Mouse (Mus musculus) neural tube, embryonic 15.5 days (tissue): ENCODE measurements around the gene Kif2a. TPM values are rescaled to one million over a fixed set of nuclear protein-coding genes. Genes with fewer than 3 reads are reported as not detected.
"Not testable (repeated sequence)": the region's sequence is repeated elsewhere in the genome, so short reads cannot be mapped to it uniquely, and the experiment has no call there.

Experiments
- ATAC-seq: fragments of 200-750 bp; cut with Nextera tagmentation; 2 replicates; pipeline ENCODE4 v1.8.0; 2017; ENCODE audit warnings: mild to moderate bottlenecking, moderate TSS enrichment, moderate library complexity; ENCODE audit not compliant: low FRiP score
- H3K27ac ChIP-seq: fragments of 300-500 bp; sonication (generic); replicated peaks from 2 replicates; pipeline ENCODE4 v1.5.1; 2015; ENCODE audit warnings: mild to moderate bottlenecking, inconsistent platforms
- H3K27me3 ChIP-seq: fragments of 300-500 bp; sonication (generic); replicated peaks from 2 replicates; pipeline ENCODE4 v1.6.1; 2015; ENCODE audit warnings: inconsistent platforms
- H3K36me3 ChIP-seq: fragments of 300-500 bp; sonication (generic); 2 replicates; pipeline ENCODE4 v1.6.1; 2015; ENCODE audit warnings: inconsistent platforms
- H3K4me1 ChIP-seq: fragments of 300-500 bp; sonication (generic); 2 replicates; pipeline ENCODE4 v1.6.1; 2015; ENCODE audit warnings: inconsistent platforms
- H3K4me2 ChIP-seq: fragments of 300-500 bp; sonication (generic); 2 replicates; pipeline ENCODE4 v1.6.1; 2015; ENCODE audit warnings: inconsistent platforms, mild to moderate bottlenecking, moderate library complexity
- H3K4me3 ChIP-seq: fragments of 300-500 bp; sonication (generic); replicated peaks from 2 replicates; pipeline ENCODE4 v1.5.1; 2015; ENCODE audit warnings: mild to moderate bottlenecking, inconsistent platforms
- H3K9ac ChIP-seq: fragments of 300-500 bp; sonication (generic); replicated peaks from 2 replicates; pipeline ENCODE4 v1.6.1; 2015; ENCODE audit warnings: mild to moderate bottlenecking, inconsistent platforms
- H3K9me3 ChIP-seq: fragments of 300-500 bp; sonication (generic); replicated peaks from 2 replicates; pipeline ENCODE4 v1.6.1; 2016; ENCODE audit warnings: inconsistent platforms
- WGBS: fragments of 180-500 bp; shearing (Covaris S2); methylation state at CpG from one replicate; pipeline ENCODE4 v1.1.7; 2015; ENCODE audit warnings: mixed read lengths; 5-methylcytosine and 5-hydroxymethylcytosine counted together
- polyA plus RNA-seq: library from polyadenylated mRNA; unstranded; fragments of >200 nt; fragmentation: Nextera tagmentation; extraction: Ambion mirVana; gene quantifications from 2 replicates; pipeline ENCODE4 v1.2.1, GENCODE M21; 2015

The Kif2a gene
- polyA plus RNA-seq, 1 experiment from 2014 or later, result 79.7 TPM

- peaks cover 28% of the 10 kb centered on the region for H3K36me3 ChIP-seq
- H3K4me2 ChIP-seq, H3K4me3 ChIP-seq, H3K9me3 ChIP-seq, ATAC-seq, H3K27me3 ChIP-seq, H3K9ac ChIP-seq, H3K4me1 ChIP-seq, H3K27ac ChIP-seq: not testable (repeated sequence)
- WGBS, result 97% methylated on average over 3 of the region's 3 CpGs
Observed at GRCm38 (mm10) chr13:106925921-106926320, 96.0 kb downstream of the Kif2a start.

GRCm38 (mm10) chr13:106918322-106919050 is 103.4 kb downstream of the Kif2a start:
- H3K4me3 ChIP-seq, result no peak overlapping the region
- no peak overlapping the region for H3K9ac ChIP-seq
- H3K4me1 ChIP-seq, result no peaks in the 10 kb centered on the region
- H3K36me3 ChIP-seq, result peaks cover 21% of the 10 kb centered on the region
- 83% methylated on average over 7 of the region's 7 CpGs for WGBS
- no peak overlapping the region for H3K27ac ChIP-seq
- no peaks in the 10 kb centered on the region for H3K27me3 ChIP-seq
- no peak overlapping the region for H3K4me2 ChIP-seq
- peak; percentile 45; the same call in 1 of the 2 replicates for ATAC-seq
- no peaks in the 10 kb centered on the region for H3K9me3 ChIP-seq

GRCm38 (mm10) chr13:106913125-106913736 is 108.7 kb downstream of the Kif2a start:
- 64% methylated on average over 3 of the region's 3 CpGs for WGBS
- H3K9me3 ChIP-seq, result no peaks in the 10 kb centered on the region
- H3K4me3 ChIP-seq, result no peak overlapping the region
- no peaks in the 10 kb centered on the region for H3K4me1 ChIP-seq
- no peak for ATAC-seq
- H3K27me3 ChIP-seq, result no peaks in the 10 kb centered on the region
- H3K4me2 ChIP-seq, result no peak overlapping the region
- H3K9ac ChIP-seq, result no peak overlapping the region
- peaks cover 18% of the 10 kb centered on the region for H3K36me3 ChIP-seq
- H3K27ac ChIP-seq, result no peak overlapping the region

GRCm38 (mm10) chr13:106910096-106910495 is 111.8 kb downstream of the Kif2a start:
- Histone ChIP-seq H3K9me3 (no peaks in the 10 kb centered on the region), H3K27ac (no peak overlapping the region), H3K4me2 (no peak overlapping the region), H3K4me1 (no peaks in the 10 kb centered on the region), H3K36me3 (peaks cover 34% of the 10 kb centered on the region), H3K27me3 (no peaks in the 10 kb centered on the region), H3K9ac (no peak overlapping the region), H3K4me3 (no peak overlapping the region)
- ATAC-seq, result no peak
- 97% methylated on average over 10 of the region's 10 CpGs for WGBS

Other genes starting within 250 kb of the Kif2a start
- 37.9 and 41.3 TPM in 2 replicates for gene Ipo11, start 85.2 kb downstream of the Kif2a start, polyA plus RNA-seq
- 37.5 and 39.8 TPM in 2 replicates for gene Dimt1, start 75.0 kb downstream of the Kif2a start, polyA plus RNA-seq